Mouse (Mus musculus): ENCODE data around the gene Tiam1.
A peak's percentile ranks its signal among the peaks of the same experiment; 100 is the strongest.

Gene Tiam1

GRCm38 (mm10) chr16:89785795-89786194 lies 357.8 kb downstream of the Tiam1 start:
- DNase-seq (ENCODE audit: low spot score) = no peak

- no peak for DNase-seq (ENCODE audit: low spot score)
Measured at GRCm38 (mm10) chr16:89779705-89780104, 363.9 kb downstream of the Tiam1 start.

GRCm38 (mm10) chr16:89777450-89777849 lies 366.1 kb downstream of the Tiam1 start:
- DNase-seq (ENCODE audit: low spot score) = no peak

- no peak for DNase-seq (ENCODE audit: low spot score)
Measured at GRCm38 (mm10) chr16:89774553-89774913, 369.0 kb downstream of the Tiam1 start.

GRCm38 (mm10) chr16:89773657-89774552 lies 369.7 kb downstream of the Tiam1 start:
- peak; percentile 50 for DNase-seq (ENCODE audit: low spot score)

GRCm38 (mm10) chr16:89765919-89766318 lies 377.6 kb downstream of the Tiam1 start:
- DNase-seq (ENCODE audit: low spot score) = no peak

- DNase-seq (ENCODE audit: low spot score) = no peak
Measured at GRCm38 (mm10) chr16:89765470-89765869, 378.1 kb downstream of the Tiam1 start.

GRCm38 (mm10) chr16:89763812-89764211 lies 379.8 kb downstream of the Tiam1 start:
- DNase-seq (ENCODE audit: low spot score) = no peak

GRCm38 (mm10) chr16:89762523-89762922 lies 381.0 kb downstream of the Tiam1 start:
- no peak for DNase-seq (ENCODE audit: low spot score)

GRCm38 (mm10) chr16:89762096-89762495 lies 381.5 kb downstream of the Tiam1 start:
- peak; percentile 16 for DNase-seq (ENCODE audit: low spot score)

GRCm38 (mm10) chr16:89757384-89757783 lies 386.2 kb downstream of the Tiam1 start:
- no peak for DNase-seq (ENCODE audit: low spot score)

GRCm38 (mm10) chr16:89754709-89755108 lies 388.9 kb downstream of the Tiam1 start:
- DNase-seq (ENCODE audit: low spot score) = no peak

GRCm38 (mm10) chr16:89747864-89748263 lies 395.7 kb downstream of the Tiam1 start:
- DNase-seq (ENCODE audit: low spot score) = no peak

- DNase-seq (ENCODE audit: low spot score) = no peak
Measured at GRCm38 (mm10) chr16:89739559-89739958, 404.0 kb downstream of the Tiam1 start.

- DNase-seq (ENCODE audit: low spot score) = no peak
Measured at GRCm38 (mm10) chr16:89738963-89739362, 404.6 kb downstream of the Tiam1 start.
